Mouse (Mus musculus) myocyte (in vitro differentiated cells): ENCODE results near the gene Prnd.

Experiments
- MAX ChIP-seq: IDR thresholded peaks from one replicate; pipeline ENCODE4 v1.6.1; 2011; ENCODE audit warnings: low read depth, mild to moderate bottlenecking, control low read depth
- MYOG ChIP-seq, 3 experiments: IDR thresholded peaks; one replicate each; pipeline ENCODE4 v1.6.1; 2011; ENCODE audit warnings: control low read depth in 2 of 3, low read depth in 2 of 3, mild to moderate bottlenecking in 2 of 3; ENCODE audit not compliant: insufficient read length in 2 of 3, control insufficient read depth in 1 of 3, insufficient read depth in 1 of 3
- POLR2A ChIP-seq: IDR thresholded peaks from one replicate; pipeline ENCODE4 v1.6.1; 2011; ENCODE audit warnings: low read depth, mild to moderate bottlenecking, control low read depth, moderate library complexity; ENCODE audit not compliant: insufficient read length
- POLR2AphosphoS2 ChIP-seq: IDR thresholded peaks from one replicate; pipeline ENCODE4 v1.6.1; 2011; ENCODE audit warnings: low read depth, control low read depth; ENCODE audit not compliant: insufficient read length
- SRF ChIP-seq: IDR thresholded peaks from one replicate; pipeline ENCODE4 v1.6.1; 2011; ENCODE audit warnings: low read depth; ENCODE audit not compliant: control insufficient read depth, insufficient read length
- TCF3 ChIP-seq: IDR thresholded peaks from one replicate; pipeline ENCODE4 v1.6.1; 2011; ENCODE audit warnings: low read depth, control low read depth; ENCODE audit not compliant: insufficient read length
- USF1 ChIP-seq: IDR thresholded peaks from one replicate; pipeline ENCODE4 v1.6.1; 2011; ENCODE audit warnings: low read depth, mild to moderate bottlenecking, control low read depth, moderate library complexity

DNA sequence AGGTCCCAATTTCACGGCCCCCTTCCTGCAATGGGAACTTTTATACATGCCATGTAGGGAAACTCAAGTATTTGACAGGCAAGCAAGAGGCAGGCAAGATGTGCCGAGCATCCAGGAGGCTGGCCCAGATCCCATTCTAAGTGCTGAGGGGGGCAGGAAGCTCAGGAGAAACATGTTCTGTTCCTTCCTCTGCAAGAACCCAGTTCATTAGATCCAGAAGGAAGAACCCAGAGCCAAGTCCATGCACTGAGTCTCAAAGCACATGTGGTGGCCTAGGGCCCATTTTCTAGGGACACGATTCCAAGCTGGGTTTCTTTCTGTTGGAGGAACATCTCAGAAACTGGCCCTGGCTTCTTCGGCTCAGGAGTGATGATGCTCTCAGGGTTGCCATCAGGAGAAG is 54.8 kb downstream of the Prnd start:
- TF ChIP-seq POLR2A (no peak), SRF (no peak), USF1 (no peak), POLR2AphosphoS2 (no peak), TCF3 (no peak), MYOG (IDR thresholded peaks at IDR 0.05; ENCODE audit: control insufficient read depth in 1 of 3, insufficient read depth in 1 of 3, insufficient read length in 2 of 3, low read depth in 2 of 3) (no peak), MAX (no peak)
